ENCODE assay signal across 9 mouse cellular contexts in genomic region chr10:121351692-121352290, GRCm38 (mm10). TPM values are rescaled to one million over a fixed set of nuclear protein-coding genes. Genes with fewer than 3 reads are reported as not detected.
DNase-seq lines count a peak whose midpoint lies in the region; ATAC-seq and TF ChIP-seq lines count a peak whose summit lies in the region.
"Had no signal": no experiment of that assay in that cellular context is flagged by ENCODE, and none has a peak within 500 bp of the region (broad histone marks: within the 10 kb centered on the region; RNA-seq: fewer than 3 reads in every experiment).

No protein-coding gene starts in this region.

- peaks cover 18% of the 10 kb centered on the region for H3K4me1 ChIP-seq in heart, embryonic 12.5 days (replicated peaks)
- no peaks in the 10 kb centered on the region for H3K4me1 ChIP-seq in bone marrow macrophage, adult 2 months (ENCODE audit: control insufficient read depth, insufficient read depth, low read length)
- H3K4me1 ChIP-seq in heart, postnatal 0 days (ENCODE audit: control insufficient read depth, insufficient read depth), result no peaks in the 10 kb centered on the region; the same call in none of the 2 replicates
- H3K4me1 ChIP-seq in liver, embryonic 15.5 days (replicated peaks), result peaks cover 11% of the 10 kb centered on the region; the same call in 1 of the 2 replicates
- H3K4me1 ChIP-seq in thymus, adult 2 months (replicated peaks; ENCODE audit: control insufficient read depth, insufficient read depth, low read length), result peaks cover 9% of the 10 kb centered on the region

- peak overlapping the region; percentile 99 for H3K4me2 ChIP-seq in heart, embryonic 12.5 days
- H3K4me2 ChIP-seq in heart, postnatal 0 days (ENCODE audit: low read depth, low read length), result peak overlapping the region; percentile 99
- peak overlapping the region; percentile 78 for H3K4me2 ChIP-seq in liver, embryonic 15.5 days

- peaks cover 10% of the 10 kb centered on the region; the same call in 1 of the 2 replicates for H3K27me3 ChIP-seq in heart, embryonic 12.5 days (replicated peaks)
- H3K27me3 ChIP-seq in heart, postnatal 0 days (ENCODE audit: control insufficient read depth, insufficient read depth, low read length), result no peaks in the 10 kb centered on the region; the same call in 1 of the 2 replicates
- peaks cover 49% of the 10 kb centered on the region for H3K27me3 ChIP-seq in liver, embryonic 15.5 days
- H3K27me3 ChIP-seq in thymus, adult 2 months (ENCODE audit: control insufficient read depth, insufficient read depth, low read length), result peaks cover 18% of the 10 kb centered on the region

- no peaks in the 10 kb centered on the region for H3K36me3 ChIP-seq in heart, embryonic 12.5 days
- no peaks in the 10 kb centered on the region for H3K36me3 ChIP-seq in heart, postnatal 0 days (replicated peaks; ENCODE audit: control insufficient read depth, insufficient read depth, low read length)
- H3K36me3 ChIP-seq in liver, embryonic 15.5 days (replicated peaks), result no peaks in the 10 kb centered on the region
- no peaks in the 10 kb centered on the region for H3K36me3 ChIP-seq in thymus, adult 2 months (ENCODE audit: control insufficient read depth, insufficient read depth, low read length)

- peak overlapping the region; percentile 14; the same call in 1 of the 2 replicates for H3K9ac ChIP-seq in heart, embryonic 12.5 days
- H3K9ac ChIP-seq in heart, postnatal 0 days (replicated peaks; ENCODE audit: low read depth, low read length), result peak overlapping the region; percentile 67; the same call in 1 of the 2 replicates
- no peak overlapping the region for H3K9ac ChIP-seq in liver, embryonic 15.5 days

- no peak for TF ChIP-seq CTCF in bone marrow macrophage, adult 2 months (IDR thresholded peaks at IDR 0.05; ENCODE audit: low read depth, low read length)
- no peak for TF ChIP-seq CTCF in heart, postnatal 0 days (IDR thresholded peaks at IDR 0.05; ENCODE audit: low read depth)
- no peak for TF ChIP-seq CTCF in thymus, adult 2 months (IDR thresholded peaks at IDR 0.05; ENCODE audit: borderline replicate concordance, control insufficient read depth, extremely low read depth, insufficient read depth, low read length, poor library complexity)

- no peak for DNase-seq in heart, adult 18-20 months
- DNase-seq in heart, postnatal 0 days (ENCODE audit: low spot score), result no peak
- DNase-seq in thymus, adult 2 months, result no peak
- no peak for DNase-seq in spleen, postnatal 36 days (ENCODE audit: low spot score in 2 of 2)

- no peak for TF ChIP-seq POLR2A in bone marrow macrophage, adult 2 months (IDR thresholded peaks at IDR 0.05; ENCODE audit: borderline replicate concordance, low read depth, low read length)
- TF ChIP-seq POLR2A in thymus, adult 2 months (IDR thresholded peaks at IDR 0.05; ENCODE audit: control insufficient read depth, extremely low read depth, insufficient read depth, low read length, poor library complexity), result no peak

- WGBS in heart, embryonic 12.5 days, result 36% methylated on average over 15 of the region's 15 CpGs
- 35% methylated on average over 15 of the region's 15 CpGs for WGBS in heart, postnatal 0 days
- 30% methylated on average over 15 of the region's 15 CpGs for WGBS in liver, embryonic 15.5 days (ENCODE audit: insufficient replicate concordance)
- WGBS in thymus, adult 2 months, result 48% methylated on average over 15 of the region's 15 CpGs

- peaks cover 4% of the 10 kb centered on the region; the same call in 1 of the 2 replicates for H3K9me3 ChIP-seq in heart, embryonic 12.5 days (replicated peaks)
- no peaks in the 10 kb centered on the region for H3K9me3 ChIP-seq in heart, postnatal 0 days (replicated peaks; ENCODE audit: control insufficient read depth, low read length)
- H3K9me3 ChIP-seq in liver, embryonic 15.5 days (replicated peaks), result no peaks in the 10 kb centered on the region

- no peak for TF ChIP-seq EP300 in heart, postnatal 0 days (IDR thresholded peaks at IDR 0.05; ENCODE audit: low read depth)

- ATAC-seq in heart, embryonic 12.5 days (ENCODE audit: insufficient number of reproducible peaks, low FRiP score), result no peak
- no peak for ATAC-seq in heart, postnatal 0 days (ENCODE audit: insufficient read depth, low read depth)
- ATAC-seq in liver, embryonic 15.5 days (ENCODE audit: insufficient read depth), result no peak
- no peak for ATAC-seq in megakaryocyte progenitor cell, adult 5-6 weeks (replicated peaks; ENCODE audit: poor library complexity)

- peak overlapping the region; percentile 63 for H3K4me3 ChIP-seq in heart, embryonic 12.5 days
- peak overlapping the region; percentile 82 for H3K4me3 ChIP-seq in bone marrow macrophage, adult 2 months (ENCODE audit: insufficient read depth, low read length)
- peak overlapping the region; percentile 79 for H3K4me3 ChIP-seq in heart, postnatal 0 days (ENCODE audit: low read depth, low read length)
- H3K4me3 ChIP-seq in liver, embryonic 15.5 days (replicated peaks), result peak overlapping the region; percentile 55
- H3K4me3 ChIP-seq in thymus, adult 2 months (ENCODE audit: control insufficient read depth, insufficient read depth, low read length), result no peak overlapping the region

- H3K27ac ChIP-seq in heart, embryonic 12.5 days (ENCODE audit: poor library complexity, severe bottlenecking), result no peak overlapping the region
- H3K27ac ChIP-seq in bone marrow macrophage, adult 2 months (ENCODE audit: insufficient read depth, low read depth, low read length), result no peak overlapping the region
- no peak overlapping the region for H3K27ac ChIP-seq in heart, postnatal 0 days (ENCODE audit: low read depth)
- H3K27ac ChIP-seq in liver, embryonic 15.5 days (replicated peaks), result no peak overlapping the region
- no peak overlapping the region for H3K27ac ChIP-seq in thymus, adult 2 months (ENCODE audit: control insufficient read depth, insufficient read depth, low read length)

RNA-seq across cellular contexts. Expression of gene Tbc1d30, which starts 0.7 kb away (rescaled TPM):
- 1.3 and 1.4 TPM in 2 replicates for polyA plus RNA-seq in heart, embryonic 12.5 days (2016; fragmentation: Nextera tagmentation; extraction: Ambion mirVana)
- 1 to 10 TPM; 2.1 to 2.3 TPM for total RNA-seq in heart, adult 18-20 months (2021)
- polyA plus RNA-seq in bone marrow macrophage, adult 2 months (2012; ENCODE audit: insufficient read depth, insufficient read length, missing spikeins), result 1.2 and 1.3 TPM in 2 replicates
- total RNA-seq in heart, postnatal 0 days (2014; rRNA removed; ENCODE audit: low replicate concordance), result 0.58 and 14.7 TPM in 2 replicates
- 1.1 and 1.2 TPM in 2 replicates for polyA plus RNA-seq in heart, postnatal 0 days (2015; fragmentation: Nextera tagmentation; extraction: Ambion mirVana)
- 0.31 and 0.36 TPM in 2 replicates for polyA plus RNA-seq in liver, embryonic 15.5 days (2015; fragmentation: Nextera tagmentation; extraction: Ambion mirVana)
- polyA plus RNA-seq in thymus, adult 2 months (2012; rRNA removed), result 0.51 and 0.68 TPM in 2 replicates
- 0.51 and 0.59 TPM in 2 replicates for total RNA-seq in megakaryocyte progenitor cell, adult 5-6 weeks (2015)
- 1.3 TPM in 1 of 2 replicates, not detected in the other for total RNA-seq in megakaryocyte progenitor cell, adult 5-6 weeks (2017)
- polyA plus RNA-seq: erythroblast, embryonic 14.5 days had no signal

RNA-seq across cellular contexts. Expression of gene Gns, which starts 13.1 kb away (rescaled TPM):
- polyA plus RNA-seq in heart, embryonic 12.5 days (2016; fragmentation: Nextera tagmentation; extraction: Ambion mirVana), result 40.2 and 40.3 TPM in 2 replicates
- 10 to 100 TPM; 89.4 to 92.1 TPM for total RNA-seq in heart, adult 18-20 months (2021)
- 302 and 313 TPM in 2 replicates for polyA plus RNA-seq in bone marrow macrophage, adult 2 months (2012; ENCODE audit: insufficient read depth, insufficient read length, missing spikeins)
- total RNA-seq in heart, postnatal 0 days (2014; rRNA removed; ENCODE audit: low replicate concordance), result 50.4 and 57.5 TPM in 2 replicates
- polyA plus RNA-seq in heart, postnatal 0 days (2015; fragmentation: Nextera tagmentation; extraction: Ambion mirVana), result 25.2 and 26.1 TPM in 2 replicates
- 16.9 and 18.7 TPM in 2 replicates for polyA plus RNA-seq in liver, embryonic 15.5 days (2015; fragmentation: Nextera tagmentation; extraction: Ambion mirVana)
- 72.1 and 123 TPM in 2 replicates for polyA plus RNA-seq in thymus, adult 2 months (2012; rRNA removed)
- total RNA-seq in megakaryocyte progenitor cell, adult 5-6 weeks (2015), result 12.1 and 12.6 TPM in 2 replicates
- total RNA-seq in megakaryocyte progenitor cell, adult 5-6 weeks (2017), result 10.6 and 12.0 TPM in 2 replicates
